Mouse (Mus musculus): ENCODE data around the gene Fam198a. TPM values are rescaled to one million over a fixed set of nuclear protein-coding genes. Genes with fewer than 3 reads are reported as not detected.

Fam198a gene
- total RNA-seq, 2 experiments from 2014 or later: 5.8 to 6.8 TPM

DNA sequence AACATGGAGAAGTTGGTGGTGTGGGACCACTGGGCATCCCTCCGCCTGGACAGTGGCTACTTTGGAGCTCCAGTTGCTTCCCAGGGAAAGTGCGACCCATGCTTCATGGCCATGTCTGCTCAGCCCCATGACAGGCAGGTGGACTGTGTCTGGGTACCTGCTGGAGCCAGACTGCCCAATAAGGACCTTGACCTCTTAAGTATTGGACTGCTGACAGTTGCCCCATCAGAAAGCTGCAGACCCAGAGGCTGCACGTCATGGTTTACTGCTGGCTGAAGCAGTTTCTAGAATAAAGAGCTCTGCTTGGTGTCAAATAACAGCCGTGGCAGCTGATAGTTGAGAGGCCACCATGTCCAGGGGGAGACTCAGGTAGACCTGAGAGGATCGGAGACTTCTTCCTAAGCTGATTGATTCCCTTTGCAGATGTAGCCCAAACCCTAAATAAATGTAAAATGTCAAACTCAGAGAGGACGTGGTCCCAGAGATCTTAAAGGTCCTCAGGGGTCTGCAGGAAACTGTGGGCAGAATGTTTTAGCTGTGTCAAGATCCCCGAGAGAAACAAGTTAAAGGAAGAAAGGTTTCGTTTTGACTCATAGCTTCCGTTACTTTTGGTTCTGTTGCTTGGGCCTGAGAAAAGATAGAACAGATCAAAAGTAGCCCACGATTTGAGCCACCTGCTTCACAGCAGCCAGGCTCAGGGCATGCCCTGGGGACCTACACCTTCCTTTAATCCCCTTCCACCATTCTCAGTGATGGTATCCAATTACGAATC lies 24.0 kb upstream of the Fam198a start:
- no peak for DNase-seq

DNA sequence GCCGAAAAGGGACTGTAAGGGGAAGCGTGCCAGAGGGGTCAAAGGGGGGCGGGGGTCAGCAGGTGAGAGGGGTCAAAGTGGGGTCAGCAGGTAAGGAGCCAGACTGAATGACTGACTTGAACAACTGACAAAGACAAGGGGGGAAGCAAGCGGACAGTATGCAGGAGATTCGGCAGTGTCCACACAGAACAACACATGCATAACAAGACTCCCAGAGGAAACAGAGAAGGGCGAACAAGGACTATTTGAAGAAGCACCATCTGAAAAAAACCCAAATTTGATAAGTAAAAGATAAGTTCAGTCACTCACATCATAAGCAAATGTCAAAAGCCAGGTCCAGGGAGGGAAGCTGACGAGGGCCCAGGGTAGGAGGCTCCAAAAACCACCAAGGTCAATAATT lies 23.1 kb upstream of the Fam198a start:
- DNase-seq: no peak

DNA sequence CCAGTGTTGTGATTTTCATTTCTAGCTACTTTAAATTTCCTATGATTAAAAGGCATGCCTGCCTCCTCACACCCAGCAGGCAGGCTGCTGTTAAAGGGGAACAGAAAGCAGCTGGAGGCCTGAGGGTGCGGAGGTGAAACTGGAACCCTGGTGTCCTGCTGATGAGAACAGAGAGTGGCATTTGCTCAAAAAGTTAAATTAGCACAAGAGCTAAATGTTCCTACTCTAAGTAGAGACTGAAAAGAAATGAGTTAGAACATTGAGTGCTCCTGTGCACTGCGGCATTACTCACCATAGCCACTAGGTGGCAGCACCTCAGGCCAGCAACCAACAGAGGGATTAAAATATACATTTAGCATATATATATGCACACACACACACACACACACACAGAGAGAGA lies 22.3 kb upstream of the Fam198a start:
- peak in 1 of 2 experiments; percentile 48 for DNase-seq

DNA sequence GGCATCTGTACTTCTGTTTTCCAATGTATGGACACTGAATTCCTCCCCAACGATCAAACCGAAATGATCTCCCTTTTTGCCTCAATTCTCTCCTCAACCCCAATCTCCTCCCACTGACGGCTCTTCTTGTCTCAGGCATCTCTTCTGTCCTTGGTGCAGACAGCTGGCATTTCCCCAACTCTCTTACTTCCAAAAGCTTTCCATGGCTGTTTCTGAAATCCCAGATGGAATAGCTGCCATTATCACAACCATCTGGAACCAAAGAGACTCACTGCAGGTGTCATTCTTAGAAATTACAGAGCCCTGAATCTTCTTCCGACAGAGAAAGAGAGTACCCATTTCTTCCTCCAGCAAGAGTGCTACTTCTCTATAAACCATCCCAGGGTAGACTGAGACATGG lies 15.9 kb upstream of the Fam198a start:
- DNase-seq: no peak

DNA sequence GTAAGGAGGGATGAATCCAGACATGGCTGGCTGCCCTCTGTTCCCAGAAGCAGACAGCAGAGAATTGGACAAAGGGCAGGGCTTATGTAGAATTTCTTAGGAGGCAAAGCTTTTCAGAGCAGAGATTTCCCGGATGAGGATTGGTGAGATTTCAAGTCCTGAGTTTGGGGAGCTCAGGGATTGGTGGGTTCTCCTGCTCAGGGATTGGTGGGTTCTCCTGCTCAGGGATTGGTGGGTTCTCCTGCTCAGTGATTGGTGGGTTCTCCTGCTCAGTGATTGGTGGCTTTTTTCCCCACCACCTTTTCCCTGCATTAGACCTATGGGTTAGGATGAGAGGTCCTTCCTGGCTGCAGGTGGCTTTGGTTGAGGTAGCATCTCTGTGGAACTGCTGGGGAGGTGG lies 13.8 kb upstream of the Fam198a start:
- DNase-seq: no peak

DNA sequence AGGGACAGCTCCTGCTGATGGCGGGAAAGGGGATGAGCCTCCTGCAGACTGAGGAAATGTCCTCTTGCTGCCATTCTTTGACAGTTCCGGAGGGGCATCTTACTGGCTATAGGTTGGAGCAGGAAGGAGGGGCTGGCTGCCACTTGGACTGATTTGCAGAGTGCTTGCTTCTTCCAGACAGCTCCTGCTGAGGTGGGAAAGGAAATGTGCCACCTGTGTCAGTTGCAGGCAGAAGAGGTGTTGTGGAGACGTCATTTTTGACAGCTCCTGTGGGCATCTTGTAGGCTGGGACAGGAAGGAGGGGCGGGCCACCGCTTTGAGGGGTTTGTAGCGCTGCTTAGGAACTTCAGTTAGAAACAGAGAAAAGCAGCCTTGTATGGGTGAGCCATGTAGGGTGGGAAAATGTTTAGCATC lies 13.3 kb upstream of the Fam198a start:
- no peak for DNase-seq

DNA sequence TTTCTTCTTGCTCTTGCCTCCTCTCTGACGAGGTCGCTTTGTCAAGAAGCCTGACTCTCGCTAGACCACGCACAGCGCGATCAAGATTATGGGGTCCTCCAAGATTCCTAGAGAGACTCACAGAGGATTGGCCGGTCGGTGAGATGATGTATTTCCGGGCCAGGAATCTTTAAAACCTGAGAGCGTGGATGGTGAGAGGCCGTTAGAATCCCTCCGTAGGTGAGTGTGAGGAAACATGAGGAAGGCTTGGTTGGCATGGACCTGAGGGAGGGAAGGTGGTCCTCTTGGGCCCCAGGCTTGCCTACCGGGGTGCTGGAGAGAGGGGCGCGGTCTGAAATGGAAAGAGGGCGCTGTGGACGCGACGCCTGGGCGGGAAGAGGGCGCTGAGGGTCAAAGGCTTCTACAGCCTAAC lies 12.8 kb upstream of the Fam198a start:
- no peak for DNase-seq

DNA sequence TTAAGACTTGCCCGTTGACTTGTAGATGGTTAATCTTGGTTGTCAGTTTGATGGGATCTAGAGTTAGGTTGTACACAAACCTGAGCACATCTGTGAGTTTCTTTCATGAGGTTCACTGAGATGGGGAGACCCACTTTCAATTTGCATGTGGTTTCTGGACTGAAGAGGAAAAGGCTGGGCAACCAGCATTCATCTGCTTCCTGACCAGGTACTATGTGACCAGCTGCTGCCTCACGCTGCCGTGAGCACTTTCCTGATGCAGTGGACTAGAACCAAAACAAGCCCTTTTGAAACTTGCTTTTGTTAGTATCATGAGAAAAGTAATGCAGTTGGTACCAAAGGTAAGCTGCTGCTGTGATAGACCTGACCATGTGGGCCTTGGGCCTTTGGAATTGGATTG lies 7.8 kb upstream of the Fam198a start:
- no peak for DNase-seq

DNA sequence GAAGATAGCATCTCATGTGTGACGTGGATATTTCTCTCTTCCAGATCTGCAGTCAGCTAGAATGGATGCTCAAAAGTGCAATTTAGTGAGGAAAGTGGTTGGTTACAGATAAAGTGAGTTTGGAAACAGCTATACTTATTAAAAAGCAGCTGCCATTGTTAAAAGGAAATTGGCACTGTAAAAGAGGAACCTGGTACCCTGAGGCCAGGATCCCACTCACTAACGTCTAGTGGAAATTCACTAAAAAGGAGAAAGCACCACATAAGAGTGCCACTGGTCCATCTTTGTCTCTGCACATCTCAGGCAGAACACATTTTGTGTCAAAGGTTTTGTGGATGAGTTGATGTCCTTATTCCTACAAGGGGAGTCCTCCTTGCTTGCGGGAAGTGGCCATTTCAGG lies 7.2 kb upstream of the Fam198a start:
- DNase-seq: no peak

DNA sequence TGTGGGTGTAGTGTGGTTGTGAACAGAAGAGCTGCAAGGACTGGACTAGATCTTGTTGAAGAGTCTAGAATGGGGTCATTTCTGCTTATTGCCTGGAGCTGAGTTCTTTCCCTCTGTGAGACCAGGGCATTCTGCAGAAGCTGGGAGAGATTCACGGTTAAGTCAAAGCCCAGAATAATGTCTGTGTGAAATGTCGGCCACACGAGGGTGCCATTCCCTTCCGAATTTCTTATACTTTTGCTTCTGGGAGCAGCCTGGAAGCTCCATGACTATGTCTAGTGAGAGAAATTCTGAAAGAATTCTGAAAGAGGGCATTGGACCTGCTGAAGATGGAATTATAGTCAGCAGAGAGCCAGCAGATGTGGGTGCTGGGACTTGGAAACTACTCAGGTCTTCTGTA lies 3.0 kb upstream of the Fam198a start:
- DNase-seq: peak; percentile 72 to 73

DNA sequence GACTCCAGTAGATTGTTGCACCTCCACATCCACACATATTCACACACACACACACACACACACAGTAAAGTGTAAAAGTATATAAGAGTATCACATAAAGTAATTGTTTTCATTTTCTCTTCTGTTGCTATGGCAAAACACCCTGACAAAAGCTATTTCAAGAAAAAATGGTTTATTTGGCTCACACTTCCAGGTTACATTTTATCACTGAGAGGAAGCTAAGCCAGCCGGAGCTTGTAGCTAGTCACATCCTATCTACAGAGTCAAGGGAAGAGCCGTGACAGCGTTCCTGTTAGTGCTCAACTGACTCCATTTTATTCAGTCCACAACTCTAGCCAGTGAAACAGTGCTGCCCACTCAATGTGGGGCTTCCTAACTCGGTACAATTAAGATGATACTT lies 2.4 kb upstream of the Fam198a start:
- DNase-seq: no peak

DNA sequence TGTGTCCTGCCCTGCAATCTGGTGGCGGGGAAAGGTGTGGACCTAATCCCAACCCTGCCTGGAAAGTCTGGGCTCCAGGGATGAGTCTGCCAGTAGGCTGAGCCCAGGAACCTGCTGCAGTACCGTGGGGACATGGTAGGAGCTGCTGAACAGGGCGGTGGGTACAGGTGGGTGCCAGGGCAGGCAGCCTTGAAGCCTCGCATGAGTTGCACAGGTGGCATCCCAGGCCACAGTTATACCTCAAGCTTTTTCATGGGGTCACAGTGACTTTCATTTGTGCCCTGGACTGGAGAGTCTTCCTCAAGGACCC lies 281 bp downstream of the Fam198a start:
- no peak for DNase-seq

DNA sequence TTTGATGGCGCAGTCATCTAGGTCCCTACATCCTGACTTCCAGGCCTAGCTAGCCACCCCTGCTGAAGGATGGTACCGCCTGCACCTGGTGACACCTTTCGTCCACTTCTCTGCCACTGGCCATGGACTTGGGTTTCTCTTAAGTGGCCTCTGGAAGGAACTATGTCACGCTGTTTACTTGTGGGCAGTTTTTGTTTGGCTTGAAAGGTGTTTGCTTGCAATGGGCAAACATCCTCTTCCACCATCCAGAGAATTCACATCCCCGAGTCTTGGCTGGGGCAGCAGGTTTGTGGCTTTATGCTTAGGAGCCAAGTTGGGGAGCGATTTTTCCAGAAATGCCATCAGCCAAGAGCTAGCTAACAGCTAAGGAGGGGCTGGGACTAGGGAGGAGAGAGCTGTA lies 1.8 kb downstream of the Fam198a start:
- no peak for DNase-seq

DNA sequence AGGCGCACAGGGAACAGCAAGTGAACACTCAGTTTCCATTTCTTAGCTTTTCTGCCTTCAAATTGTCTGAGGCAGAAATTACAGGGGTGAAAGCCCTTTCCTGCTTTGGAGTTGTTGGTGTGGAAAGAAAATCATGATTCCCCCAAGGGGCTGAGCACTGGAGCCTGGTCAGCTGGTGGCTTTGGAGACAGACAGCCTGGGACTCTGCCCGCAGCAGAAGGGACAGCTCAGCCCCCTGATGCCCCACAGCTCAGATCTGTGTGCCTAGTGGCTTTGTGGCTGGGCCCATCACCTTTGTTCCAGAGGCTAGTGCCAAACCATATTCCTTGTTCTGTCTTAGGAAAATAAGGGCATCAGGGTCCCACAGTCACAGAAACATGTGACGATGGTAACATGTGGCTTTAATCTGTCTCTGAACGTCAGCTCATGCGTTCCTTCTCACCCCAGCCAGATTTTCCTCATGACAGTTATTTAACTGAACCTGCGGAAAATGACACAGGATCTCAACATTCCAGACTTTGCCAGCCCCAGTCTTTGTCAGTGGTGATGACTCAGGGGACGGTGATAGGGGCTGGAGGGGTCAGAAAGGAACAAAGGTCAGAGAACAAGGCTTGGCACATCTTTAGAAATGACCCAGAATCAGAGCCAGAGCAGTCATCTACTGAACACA lies 9.3 kb downstream of the Fam198a start:
- DNase-seq: no peak

DNA sequence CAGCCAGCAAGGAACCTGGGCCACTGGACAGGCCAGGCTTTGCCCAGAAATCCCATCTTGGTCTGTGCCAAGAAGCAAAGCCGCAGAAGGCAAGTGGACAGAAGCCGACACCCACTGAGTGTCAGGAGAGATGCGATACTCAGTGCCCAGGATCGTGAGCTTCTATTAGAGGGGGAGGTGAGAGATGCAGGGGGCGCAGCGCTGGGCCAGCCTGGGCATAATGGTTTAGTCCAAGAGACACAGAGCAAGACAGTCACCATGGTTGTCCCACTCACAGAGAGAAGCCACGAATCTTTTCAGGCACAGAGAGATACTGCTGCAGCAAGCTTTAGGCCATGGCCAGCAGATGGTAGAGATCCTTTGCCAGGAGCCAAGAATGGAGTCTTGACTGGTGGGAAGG lies 14.2 kb downstream of the Fam198a start:
- DNase-seq: no peak

DNA sequence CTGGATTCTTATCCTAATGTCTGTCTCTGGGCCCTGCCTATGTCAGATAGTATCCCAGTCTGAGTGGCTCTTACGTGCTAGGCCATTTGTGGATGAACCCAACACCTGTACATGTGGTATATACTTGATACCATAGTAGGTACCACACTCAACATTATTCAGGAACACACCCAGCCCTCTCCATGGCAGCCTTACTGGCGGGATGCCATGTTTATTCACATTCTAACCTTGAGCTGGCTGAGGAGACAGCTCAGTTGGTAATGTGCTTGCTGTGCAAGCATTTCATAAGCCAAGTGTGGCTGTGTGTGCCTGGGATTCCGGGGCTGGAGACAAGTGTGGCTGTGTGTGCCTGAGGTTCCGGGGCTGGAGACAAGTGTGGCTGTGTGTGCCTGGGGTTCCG lies 17.5 kb downstream of the Fam198a start:
- no peak for DNase-seq

DNA sequence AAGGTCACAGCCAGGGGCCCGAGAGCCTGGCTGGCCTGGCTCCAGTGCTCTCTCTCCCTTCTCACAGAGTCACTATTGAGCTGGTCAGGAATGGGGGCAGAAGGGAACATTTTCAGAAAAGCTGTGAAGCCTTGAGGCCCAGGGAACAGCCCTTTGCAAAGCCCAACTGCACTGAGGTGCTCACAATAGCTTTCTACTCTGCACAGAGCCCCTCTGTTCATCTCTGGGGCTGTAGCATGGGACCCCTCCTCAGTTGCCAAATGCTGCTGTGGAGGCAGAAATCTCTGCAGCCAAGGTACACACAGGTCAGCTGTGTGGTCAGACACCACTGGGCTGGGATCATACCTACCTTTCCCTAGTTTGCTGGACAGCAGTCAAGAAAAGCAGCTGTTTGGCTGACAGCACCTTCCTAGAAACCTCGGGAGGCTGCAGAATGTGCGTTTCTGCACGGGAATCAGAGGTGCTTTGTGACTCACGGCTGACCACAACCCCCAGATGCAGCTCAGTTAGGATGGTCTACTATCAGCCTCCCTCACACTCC lies 19.1 kb downstream of the Fam198a start:
- DNase-seq: no peak

DNA sequence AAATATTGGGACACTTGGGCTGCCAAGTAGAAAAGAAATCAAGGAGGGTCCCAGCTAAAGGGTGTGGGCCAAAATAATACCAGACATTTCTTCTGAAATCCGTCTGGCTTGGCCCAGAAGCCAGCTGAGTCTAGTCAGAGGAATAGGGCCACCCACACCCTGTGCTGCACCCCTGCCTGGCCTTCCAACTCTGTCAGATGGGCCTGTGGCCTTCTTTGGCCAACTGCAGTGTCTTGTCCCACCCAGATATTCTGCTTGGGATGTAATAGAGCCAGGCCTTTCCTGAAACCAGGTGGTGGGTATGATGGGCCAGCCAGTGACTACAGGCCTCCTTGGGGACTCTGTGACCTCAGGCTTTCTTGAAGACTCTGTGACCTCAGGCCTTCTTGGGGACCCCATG lies 22.4 kb downstream of the Fam198a start:
- no peak for DNase-seq

DNA sequence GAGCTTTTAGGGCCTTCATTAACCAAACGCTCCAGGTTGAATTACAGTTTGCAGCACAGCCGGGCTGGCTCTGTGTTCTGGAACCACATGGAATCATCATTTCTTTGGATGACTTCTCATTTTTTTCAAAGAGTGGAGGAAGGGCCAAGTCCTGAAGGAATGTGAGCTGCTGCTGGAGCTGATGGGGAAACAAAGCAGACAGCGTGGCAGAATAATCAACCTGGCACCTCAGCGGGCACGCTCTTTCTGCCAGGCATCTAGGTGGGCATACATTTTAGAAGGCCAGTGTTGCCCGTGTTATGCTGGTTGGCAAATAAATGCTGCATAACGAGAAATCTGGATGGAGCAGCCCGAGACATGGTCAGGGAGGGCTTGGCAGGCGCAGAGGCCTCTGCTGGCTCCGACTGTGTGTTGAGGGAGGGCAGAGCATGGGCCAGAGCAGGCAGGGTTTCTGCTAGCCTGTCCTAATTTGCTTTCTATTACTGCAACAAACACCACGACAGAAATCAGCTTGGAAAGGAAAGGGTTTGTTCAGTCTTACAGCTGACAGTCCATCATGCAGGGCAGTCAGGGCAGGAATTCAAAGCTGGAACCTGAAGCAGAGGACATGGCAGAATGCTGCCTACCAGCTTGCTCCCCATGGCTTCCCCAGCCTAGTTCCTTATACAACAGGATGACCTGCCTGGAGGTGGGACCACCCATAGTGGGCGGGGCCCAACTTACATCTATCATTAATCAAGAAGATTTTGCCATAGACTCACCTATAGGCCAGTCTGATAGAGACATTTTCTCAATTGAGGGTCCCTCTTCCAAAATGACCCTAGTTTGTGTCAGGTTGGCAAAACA lies 23.6 kb downstream of the Fam198a start:
- peak in 1 of 2 experiments; percentile 30 for DNase-seq

DNA sequence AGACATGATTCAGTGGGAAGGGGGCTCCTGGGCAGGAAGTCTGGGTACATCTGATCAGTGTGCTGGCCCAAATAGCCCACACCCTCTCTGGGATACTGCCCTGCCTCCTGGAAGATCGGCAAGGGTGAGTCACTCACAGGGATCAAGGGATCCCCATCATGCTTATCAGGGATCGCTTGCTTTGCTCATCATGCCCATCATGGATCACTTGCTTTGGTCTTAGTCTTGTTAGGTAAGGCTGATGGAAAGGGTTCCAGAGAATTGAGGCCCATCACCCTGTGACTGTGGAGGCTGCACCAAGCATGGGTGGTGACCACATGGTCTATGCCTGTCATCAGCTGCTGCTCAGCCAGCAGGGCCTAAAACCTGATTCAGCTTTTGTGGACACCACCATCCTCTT lies 24.5 kb downstream of the Fam198a start:
- DNase-seq: no peak

DNA sequence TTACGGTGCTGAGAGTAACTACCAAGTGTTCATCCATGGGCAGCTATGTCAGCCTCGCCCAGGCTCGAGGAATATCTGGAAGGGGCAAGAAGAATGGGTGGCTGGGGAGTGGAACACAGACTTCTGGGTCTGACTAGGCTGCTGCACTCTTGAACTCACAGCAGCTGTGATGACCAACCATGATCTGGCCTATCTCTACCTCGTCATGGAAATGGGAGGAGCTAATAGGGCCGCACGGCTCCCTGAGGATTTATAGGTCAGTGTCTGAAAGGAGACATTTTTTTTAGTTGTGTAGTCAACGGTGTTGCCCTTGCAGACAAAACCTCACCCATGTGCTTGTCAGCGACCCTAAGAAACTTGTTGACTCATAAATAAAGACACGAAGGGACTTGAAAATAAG lies 30.3 kb downstream of the Fam198a start:
- DNase-seq: no peak

DNA sequence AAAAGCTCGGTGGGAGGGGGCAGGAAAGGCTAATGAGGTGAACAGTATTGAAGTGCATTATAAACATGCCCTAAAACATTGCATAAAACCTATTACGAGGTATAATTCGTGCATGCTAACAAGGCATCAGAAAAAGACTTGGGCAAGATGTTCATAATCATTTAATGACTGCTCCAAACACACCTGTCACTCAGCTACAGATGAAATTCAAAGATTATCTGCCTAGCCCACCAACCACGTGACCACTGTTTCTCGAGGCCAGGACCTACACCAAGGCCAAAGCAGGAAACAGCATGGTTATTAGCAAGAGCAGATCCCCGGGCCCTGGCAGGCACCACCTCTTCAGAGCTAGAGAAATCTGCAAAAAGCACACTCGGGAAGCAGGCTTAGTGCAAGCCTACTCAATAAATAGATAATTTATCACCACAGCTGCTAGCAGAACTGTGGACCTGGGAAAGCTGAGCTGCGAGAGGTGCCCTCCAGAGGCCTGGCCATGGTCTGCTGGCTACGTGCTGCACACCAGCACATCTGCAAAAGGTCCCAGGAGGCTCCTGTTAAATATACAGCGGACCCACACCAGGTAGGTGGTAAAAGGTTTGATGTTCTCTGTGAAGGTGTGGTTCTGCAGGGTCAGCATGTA lies 30.8 kb downstream of the Fam198a start:
- DNase-seq: no peak

DNA sequence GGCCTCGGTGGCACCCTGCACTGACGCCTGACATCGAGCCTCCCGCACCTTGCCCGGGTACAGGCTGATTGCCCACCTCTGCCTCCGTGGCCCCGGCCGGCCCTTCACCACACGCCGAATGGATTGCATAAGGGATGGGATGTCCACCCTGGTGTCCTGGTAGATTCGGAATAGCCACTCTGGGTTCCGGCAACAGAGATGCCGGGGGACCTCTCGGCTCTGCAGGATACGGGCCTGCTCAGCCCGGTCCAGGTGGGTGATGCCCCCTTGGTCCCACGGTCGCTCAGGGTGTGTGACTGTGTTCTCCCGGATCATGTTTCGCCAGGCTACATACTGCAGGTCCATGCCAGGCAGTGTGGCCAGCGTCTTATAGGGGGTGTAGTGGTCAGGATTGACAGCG lies 31.4 kb downstream of the Fam198a start:
- DNase-seq: no peak
